Mouse (Mus musculus) thymus, postnatal 10 days (tissue): Measurements from ENCODE around the gene Speer3.
"Not testable (repeated sequence)": the region's sequence is repeated elsewhere in the genome, so short reads cannot be mapped to it uniquely, and the experiment has no call there.

Source experiments
- DNase-seq, 2 experiments: peaks; one replicate each; pipeline ENCODE4 v3.0.0; 2021; ENCODE audit warnings: low spot score in 2 of 2

Speer3 gene

GRCm38 (mm10) chr5:13791319-13791718 is at the start of gene Speer3:
Gene Speer3 (plus strand): TSS chr5:13791619.
- no peak for DNase-seq

GRCm38 (mm10) chr5:13810496-13810895 is 19.1 kb downstream of the Speer3 start:
- DNase-seq: not testable (repeated sequence)

- no peak for DNase-seq
These were observed 33.7 kb downstream of the Speer3 start for GRCm38 (mm10) chr5:13825108-13825507.

- DNase-seq: no peak
These were observed 35.3 kb downstream of the Speer3 start for GRCm38 (mm10) chr5:13826708-13827107.

- DNase-seq: no peak
These were observed 52.9 kb downstream of the Speer3 start for GRCm38 (mm10) chr5:13844317-13844716.
